Mouse (Mus musculus) left cerebral cortex, adult 11 months (tissue): Measurements from ENCODE around the gene Atf7ip.
"Not testable (repeated sequence)": the region's sequence is repeated elsewhere in the genome, so short reads cannot be mapped to it uniquely, and the experiment has no call there.

Experiments
- DNase-seq: peaks from one replicate; pipeline ENCODE4 v3.0.0; 2022; ENCODE audit warnings: low spot score

The Atf7ip gene

DNA sequence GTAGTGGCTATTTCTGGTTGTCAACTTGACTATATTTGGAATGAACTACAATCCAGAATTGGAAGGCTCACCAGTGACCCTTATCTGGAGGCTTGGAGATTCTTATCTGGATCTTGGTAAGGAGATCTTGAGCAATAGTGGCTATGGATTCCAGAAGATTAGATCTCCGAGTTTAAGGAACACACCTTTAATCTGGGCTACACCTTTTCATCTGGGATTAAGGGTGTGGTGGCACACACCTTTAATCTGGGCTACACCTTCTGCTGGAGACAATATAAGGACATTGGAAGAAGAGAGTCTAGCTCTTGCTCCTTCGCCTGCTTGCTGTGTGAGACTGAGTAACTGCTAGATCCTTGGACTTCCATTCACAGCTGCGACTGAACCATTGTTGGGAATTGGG lies at the start of gene Atf7ip:
Gene Atf7ip, plus strand, starts transcription at position 301 of the 400 bp plus-strand sequence.
- DNase-seq: not testable (repeated sequence)

DNA sequence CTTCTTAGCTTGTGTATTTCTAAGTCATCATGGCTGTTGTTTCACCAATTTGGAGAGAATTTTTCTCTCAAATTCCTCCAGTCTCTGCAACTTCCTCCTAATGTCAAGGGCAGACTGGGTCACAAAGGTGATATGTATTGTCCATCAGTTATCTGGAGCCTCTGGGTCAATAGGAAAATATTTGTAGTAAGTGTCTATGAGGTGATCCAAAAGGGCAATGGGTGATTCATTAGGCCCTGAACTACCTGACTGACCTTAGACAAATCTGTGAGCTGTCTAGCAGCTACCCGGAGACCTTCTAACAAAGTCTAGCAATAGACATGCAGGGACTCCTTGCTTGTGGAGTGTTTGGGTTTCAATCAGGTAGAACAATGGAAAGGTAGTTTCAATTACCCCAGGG lies 49.7 kb upstream of the Atf7ip start:
- DNase-seq: no peak

DNA sequence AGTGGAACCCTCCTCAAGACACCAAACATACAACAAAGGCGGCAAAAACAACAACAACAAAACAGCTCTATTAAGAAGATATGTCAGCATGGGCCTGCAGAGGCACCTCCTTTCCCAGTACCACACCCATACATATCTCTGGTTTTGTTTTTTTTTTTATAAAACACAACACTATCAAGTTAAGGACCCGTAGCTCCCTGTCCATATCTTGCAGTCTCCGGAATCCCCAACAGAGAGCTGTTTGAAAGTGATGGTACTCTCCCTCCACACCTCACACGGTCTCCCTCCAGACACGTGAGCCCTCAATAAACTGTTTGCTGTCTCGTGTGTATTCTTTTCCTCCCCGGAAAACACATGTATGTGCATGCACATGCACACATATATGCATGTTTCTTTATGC lies 46.8 kb upstream of the Atf7ip start:
- DNase-seq: no peak

DNA sequence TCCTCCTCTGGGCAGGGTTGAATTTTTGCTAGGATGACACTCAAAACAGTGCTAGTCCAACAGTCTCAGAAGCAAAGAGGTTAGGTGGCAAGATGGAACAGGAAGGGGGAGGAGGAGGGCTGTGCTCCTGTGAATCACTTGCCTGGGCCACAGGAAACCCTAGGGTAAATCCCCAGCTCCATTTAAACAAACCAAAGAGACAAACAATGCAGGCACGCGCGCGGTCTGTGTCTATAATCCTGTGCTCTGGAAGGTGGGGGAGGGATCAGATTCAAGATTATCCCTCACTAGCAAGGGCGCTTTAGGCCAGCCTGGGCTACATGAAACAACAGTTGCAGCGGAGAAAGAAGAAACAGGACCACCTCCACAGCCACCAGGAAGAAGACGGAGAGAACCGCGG lies 42.5 kb upstream of the Atf7ip start:
- DNase-seq: no peak

DNA sequence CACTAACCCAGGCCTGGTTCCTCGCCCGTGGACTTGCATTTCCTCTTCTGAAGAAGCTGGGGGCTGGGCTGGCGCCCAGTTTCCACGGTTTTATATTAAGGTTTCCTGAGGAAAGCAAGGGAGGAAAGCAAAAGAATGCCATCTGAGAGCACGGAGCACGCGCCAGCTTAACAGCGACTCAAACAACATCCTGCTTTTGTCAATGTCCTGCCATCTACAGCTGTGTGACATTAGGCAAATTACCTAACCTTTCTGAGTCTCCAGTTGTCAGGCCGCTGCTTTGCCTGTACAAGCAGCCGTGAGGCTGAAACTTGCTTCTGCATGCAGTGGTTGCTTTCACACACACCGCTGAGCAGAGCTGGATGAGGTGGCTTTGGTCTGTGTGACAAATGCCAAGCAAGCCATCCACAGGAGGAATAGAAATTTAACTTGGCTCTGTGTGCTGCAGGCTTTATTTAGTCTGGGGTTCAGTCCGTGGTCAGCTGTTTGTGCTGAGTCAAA lies 41.8 kb upstream of the Atf7ip start:
- DNase-seq: no peak

DNA sequence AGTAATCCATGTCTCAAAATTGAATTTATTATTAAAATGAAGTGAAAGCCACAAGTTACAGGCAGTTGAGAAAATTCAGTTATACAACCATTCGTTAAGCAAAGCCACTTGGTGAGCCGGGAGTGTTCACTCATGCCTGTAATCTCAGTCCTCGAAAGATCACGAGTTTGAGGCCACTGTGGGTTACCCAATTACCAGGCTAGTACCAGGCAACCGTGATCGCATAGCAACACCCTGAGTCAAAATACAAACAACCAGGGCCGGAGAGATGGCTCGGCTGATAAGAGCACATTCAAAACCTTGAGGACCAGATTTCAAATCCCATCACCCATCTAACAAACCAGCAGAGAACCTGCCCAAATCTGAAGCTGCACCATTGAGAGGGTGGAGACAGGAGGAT lies 40.9 kb upstream of the Atf7ip start:
- no peak for DNase-seq

DNA sequence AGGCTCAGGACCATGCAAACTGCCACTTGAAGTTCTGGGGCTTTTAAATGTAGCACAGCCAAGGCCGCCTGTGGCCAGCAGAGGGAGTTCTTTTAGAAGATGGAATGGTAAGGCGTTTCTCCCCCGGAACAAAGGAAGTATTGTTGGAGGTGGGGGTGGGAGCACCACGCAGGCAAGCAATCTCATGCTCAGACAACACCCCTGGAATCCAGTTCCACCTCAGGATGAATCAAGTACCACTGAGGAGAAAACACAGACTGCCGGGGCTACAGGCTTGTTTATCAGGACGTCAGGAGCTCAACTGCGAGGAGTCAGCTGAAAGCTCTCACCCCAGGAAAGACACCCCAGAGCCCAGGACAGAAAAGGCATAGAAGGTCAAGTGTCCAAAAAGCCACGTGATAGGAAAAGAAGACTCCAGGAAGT lies 40.0 kb upstream of the Atf7ip start:
- no peak for DNase-seq

DNA sequence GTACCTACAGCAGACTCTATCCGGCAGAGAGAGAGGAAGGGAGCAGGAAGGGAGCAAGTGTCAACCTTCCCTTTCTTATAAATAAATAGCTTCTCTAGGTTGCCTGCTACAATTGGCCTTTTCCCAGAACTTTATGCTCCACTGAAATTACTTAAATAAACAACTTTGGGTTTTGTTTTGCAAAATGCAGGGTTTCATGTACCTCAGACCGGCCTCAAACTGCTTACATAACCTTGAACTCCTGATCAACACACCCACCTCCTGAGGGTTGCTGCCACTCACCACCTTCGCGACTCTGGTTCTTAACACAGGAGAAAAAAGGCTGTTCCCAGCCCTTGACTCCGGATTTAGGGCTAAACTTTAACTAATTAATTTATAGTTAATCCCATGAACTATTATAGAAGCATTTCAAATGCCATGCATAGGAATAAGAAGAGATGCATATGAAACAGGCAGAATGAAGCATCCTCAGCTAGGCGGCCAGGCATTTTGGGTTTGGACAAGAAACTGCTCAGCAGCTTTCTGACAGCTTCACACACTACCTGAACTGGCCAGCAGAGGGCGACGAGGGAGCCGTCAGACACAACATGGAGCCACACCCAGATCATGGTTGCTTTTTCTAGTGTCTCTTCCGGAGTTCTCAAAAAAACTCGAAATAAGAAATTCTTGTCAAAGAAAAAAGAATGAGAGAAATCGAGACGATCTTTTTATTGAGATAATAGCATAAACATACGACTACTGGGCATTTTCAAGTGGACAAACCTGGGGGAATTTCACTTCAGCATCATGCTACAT lies 38.8 kb upstream of the Atf7ip start:
- DNase-seq: peak; percentile 76

DNA sequence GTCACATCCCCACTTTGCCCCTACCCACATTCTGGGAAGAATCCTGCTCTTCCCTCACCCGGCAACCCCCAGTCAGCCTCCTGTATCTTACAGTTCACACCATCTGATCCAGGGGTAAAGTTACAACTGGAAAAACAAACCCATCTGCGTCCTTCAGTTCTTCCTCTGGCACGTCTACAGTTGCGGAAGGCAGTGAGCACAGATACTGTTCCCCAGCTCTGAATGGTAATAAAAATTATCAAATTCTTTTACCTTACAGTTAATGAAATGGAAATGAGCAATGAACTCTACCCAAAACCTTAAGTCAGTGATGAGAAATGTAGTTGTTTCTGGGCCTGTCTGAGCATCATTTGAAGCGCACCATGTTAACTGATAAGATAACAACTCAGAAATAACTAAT lies 38.1 kb upstream of the Atf7ip start:
- DNase-seq: no peak

DNA sequence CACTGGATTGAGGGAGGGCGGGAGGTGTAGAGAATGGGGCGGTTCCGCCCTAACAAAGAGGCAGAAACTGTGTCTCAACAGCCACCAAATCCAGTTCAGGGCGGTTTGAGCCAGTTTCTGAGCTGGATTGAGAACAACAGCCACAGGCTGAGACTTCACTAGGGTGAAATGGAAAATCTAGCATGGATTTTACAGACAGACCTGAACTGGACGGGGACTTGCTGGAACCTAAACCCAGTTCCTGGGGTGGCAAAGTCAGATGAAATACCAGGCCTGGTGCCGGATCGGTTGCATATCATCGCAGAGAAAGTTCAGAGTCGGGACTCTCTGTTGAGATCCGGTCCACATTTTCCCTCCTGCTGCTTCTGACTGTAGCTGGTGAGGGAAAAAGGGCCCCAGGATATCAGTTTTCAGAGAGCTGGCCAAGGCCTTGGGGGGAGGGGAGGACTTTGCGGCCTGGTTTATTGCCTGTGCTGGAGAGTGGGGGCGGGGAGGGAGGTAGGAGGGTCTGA lies 37.5 kb upstream of the Atf7ip start:
- DNase-seq: peak; percentile 88

DNA sequence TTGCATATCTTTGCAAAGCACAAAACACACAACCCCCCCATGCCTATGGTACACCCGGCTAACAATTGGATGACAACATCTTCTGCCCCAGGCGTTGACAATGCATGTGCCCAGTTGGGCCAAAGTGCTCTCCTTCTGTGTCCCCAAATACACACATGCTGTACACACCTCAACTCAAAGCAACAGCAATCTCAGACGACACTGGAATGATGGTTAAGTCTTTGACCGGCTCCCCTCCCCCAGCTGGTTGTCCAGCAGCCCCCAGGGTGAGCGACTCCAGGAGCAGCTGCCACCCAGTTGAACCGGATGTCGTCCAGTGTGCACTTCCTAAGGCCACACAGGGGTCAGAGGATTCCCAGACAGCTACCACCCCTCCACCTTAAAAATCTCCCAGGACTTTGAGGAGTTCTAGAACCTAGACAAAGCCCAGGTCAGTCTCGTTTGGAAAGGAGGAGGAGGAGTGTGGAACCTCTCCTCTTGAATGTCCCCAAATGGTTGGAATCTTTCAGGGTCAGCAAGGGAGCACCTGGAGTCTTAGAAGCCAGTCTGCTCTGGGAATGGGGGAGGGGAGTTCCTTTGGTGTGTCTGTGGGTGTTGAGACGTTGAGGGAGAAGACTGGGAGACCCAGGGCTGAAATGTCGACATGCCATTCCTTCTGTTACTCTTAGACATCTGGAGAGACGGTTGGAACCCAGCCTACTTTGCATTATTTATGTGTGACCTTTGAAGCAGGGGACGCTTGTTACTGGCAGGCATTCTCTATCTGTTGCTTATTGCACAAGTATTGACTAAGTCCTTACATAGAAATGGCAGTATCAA lies 36.8 kb upstream of the Atf7ip start:
- DNase-seq: no peak

DNA sequence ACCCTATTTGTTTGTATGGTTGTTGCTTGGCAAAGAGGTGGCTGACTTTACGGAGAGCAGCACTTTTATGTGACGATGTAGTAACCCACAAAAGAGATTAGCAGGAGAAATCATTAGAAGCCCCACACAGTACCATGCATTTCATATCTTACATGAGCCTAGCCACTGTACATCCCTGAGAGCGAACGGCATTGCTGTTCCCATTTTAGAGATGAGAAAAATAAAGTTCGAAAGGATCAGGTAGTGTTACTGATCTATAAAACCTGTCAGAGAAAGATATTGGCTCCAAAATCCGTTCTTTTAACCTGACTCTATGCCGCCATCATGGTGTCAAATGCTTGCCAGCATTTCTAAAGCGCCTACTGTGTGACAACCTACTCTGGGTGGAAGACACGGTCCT lies 36.2 kb upstream of the Atf7ip start:
- DNase-seq: no peak

DNA sequence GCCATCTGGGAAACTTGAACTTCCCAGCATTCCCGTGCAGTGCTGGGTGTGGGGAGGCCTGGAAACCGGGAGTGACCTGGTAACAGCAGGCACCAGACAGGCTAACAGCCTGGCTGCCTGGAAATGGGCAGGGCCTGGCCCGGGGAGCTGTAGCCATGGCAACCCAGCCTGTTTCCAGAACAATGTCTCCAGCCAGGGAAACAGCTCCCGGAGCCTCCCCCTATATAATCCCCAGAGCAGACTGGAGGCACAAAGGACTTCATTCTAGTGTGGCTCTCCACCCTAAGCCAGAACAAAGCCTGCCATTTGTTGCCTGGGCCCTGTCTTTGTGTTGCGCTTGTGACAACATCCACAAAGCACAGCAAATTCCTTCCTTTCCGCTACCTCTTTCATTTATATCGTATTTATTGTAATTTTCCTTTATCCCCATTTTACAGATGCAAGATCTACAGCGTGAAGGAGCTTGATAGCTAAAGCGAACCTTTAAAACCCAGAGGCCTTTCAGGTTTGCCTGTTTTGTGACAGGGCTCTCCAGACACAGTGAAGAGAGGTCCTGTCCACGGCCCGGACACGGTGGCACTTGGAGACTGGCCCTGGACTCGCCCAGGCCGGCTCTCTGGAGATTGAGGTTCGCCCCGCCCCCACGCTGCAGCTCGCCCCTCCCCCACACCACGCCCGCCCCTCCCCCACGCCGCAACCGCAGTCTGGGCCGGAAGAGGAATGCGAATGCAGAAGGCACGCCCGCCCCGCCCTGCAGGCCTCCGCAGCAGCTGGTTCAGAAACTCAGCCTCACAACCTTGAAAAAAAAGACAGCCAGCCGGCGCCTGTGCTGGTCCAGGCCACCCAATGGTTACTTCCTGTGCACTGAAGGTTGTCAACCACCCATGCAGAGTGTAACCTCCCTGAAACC lies 35.4 kb upstream of the Atf7ip start:
- DNase-seq: peak; percentile 82

DNA sequence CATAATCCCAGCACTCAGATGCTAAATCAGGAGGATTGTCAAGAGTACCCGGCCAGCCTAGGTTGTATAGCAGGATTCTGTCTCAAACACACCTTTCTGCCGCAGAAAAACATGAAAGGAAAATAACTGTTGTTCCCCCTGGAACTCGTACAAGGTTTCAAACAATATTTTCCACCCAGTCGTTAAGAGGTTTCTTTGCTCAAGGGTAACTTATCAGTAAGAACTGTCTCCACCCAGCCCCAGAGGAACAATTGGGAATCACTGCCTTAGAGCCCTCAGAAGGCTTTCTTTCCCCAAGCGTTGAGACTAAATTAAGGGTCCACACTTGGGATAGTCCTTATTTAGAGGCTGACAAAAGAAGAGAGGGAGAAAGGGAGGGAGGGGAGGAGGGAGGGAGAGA lies 34.4 kb upstream of the Atf7ip start:
- no peak for DNase-seq

DNA sequence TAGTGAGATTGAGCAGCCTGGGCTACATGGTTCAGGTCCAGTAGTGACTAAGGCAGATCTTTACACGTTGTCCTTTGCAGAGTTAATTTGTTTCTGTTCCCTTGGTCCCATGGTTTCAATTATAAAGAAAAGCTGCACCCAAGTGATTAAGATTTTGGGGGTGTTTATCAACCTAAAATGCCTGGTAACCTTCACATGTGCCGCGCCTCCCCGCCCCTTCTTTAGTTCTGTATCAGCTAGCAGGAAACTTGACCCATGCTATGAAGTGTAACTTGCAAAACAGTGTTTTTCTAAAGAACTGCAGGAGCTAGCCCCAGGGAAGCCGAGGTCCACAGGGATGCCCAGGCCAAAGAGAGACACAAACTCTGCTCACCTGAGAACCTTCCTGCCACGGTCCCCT lies 33.2 kb upstream of the Atf7ip start:
- DNase-seq: no peak

DNA sequence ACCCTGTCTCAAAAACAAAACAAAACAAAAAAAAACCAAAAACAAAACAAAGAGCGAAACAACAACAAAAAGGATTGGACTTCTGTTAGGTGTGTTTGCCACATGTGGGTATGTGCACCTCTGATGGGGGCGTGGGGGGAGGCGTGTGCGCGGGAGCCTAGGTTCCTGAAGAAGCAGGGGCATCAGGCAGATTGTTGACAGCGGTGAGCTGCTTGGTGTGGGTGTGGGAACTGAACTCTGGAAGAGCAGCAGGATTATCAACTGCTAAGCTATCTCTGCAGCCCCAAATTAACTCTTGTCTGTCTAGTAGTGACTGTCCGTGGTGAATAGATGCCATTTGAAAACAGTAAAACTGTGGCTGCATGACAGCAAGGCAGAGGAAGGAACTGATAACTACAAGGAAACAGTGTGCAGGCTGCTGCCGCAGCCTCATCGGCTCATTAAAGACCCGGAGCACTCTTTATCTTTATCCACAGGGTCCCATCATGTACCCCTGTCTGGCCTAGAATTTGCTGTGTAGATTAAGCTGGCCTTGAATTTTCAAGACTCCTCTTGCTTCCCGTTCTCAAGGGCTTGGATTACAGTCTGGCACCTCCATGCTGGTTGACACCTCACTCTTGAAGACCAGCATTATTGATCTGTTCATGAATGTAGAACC lies 32.4 kb upstream of the Atf7ip start:
- DNase-seq: no peak

DNA sequence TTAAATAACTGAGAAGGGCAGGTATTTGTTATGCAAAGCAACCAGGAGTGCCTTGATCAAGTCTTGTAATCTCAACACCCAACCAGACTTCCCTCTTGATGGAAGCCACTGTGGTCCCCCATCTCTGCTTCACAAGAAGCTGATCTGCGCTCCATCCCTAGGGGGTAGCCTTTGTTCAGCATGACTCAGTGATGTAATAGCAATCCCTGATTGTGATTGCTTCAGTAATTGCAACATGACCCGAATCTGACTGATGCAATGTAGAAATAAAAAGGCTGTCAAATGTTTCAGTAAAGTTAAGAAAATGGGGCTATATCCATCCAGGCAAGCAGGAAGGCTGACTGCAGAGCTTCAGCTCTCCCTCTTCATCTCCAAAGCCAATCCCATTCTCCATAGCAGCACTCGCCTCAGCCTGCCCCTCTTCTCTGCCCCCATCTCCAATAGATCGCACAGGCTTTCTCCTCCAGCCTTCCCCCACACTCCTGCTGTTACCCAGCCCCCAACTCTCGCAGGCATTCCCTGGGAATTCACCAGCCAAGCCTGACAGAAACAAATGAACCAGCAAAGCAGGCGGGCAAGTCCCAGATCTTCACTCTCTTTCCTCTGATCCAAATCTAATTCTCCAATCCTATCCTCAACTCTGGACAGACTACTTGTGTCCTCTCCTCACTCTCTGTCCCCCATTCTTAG lies 30.7 kb upstream of the Atf7ip start:
- no peak for DNase-seq

DNA sequence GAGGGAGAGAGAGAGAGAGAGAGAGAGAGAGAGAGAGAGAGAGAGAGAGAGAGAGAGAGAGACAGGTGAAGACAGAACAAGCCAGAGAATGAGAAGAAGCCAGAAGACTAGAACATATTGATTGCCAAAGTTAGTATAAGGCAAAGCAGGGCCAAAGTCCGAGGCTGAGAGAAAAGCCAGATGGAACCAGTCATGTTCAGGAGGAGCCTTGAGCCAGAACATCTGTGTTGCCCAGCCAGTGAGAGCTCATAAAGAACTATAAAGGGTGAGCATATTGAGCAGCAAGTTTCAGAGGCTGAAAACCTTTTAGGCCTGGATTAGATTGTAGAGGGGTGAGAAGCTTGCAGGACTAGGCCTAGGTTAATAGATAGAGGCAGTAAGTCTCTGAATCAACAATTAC lies 28.1 kb upstream of the Atf7ip start:
- DNase-seq: no peak

DNA sequence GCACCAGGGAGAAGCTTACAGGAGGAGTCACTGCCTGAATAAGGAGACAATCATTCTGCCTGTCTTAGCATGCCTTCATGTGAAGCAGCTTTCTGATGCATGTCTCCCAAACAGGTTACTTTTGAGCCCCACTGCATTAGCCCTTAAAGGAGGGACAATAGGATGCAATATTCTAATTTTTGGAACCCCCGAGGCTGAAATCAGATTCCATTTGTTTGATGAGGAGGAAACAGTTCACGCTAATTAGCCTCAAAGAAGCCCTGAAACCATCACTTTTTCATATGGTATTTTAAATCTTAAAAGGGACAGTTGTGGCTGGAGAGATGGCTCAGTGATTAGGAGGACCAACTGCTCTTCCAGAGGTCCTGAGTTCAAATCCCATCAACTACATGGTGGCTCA lies 22.4 kb upstream of the Atf7ip start:
- no peak for DNase-seq

DNA sequence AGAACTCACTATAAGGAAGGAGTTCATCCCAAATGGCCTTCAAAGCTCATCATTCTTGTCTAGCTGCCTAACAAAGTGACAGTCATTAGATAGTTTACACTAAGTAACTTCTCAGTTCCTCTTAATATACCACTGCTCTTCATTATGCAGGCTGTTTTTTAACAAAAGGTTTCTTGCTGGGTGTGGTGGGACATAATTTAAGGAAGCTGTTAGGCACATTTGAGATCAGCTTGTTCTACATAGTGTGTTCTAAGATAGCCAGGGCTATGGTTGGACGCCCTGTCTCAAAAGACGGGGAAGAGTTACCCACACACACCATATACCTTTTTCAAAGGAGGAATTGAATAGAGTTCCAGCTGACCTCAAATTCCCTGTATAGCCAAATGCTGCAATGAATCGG lies 21.9 kb upstream of the Atf7ip start:
- no peak for DNase-seq

DNA sequence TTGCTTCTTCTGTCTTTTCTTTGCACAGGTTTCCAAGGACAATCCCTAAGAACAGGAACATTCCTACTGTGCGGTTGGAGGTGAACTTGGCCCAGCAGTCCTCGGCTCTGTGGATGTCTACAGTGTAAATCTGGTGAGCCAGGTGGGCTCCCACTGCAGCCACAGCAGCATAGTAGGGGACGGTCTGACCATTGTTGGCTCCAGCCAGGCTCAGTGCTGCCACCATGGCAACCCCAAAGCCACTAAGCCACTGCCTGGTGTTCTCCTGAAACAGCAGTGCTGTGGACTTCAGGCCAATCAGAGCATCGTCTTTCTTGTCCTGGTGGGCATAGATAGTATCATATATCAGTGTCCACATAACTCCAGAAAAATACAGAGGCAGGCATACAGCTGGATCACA lies 19.8 kb upstream of the Atf7ip start:
- no peak for DNase-seq
